ENCODE assay signal across 16 mouse cellular contexts in genomic region chr6:114427641-114428040, GRCm38 (mm10). TPM values are rescaled to one million over a fixed set of nuclear protein-coding genes. Genes with fewer than 3 reads are reported as not detected.
DNase-seq lines count a peak whose midpoint lies in the region; ATAC-seq and TF ChIP-seq lines count a peak whose summit lies in the region.
"Had no signal": no experiment of that assay in that cellular context is flagged by ENCODE, and none has a peak within 500 bp of the region (broad histone marks: within the 10 kb centered on the region; RNA-seq: fewer than 3 reads in every experiment).

No protein-coding gene starts in this region.

- no peak overlapping the region for H3K4me2 ChIP-seq in hindbrain, embryonic 14.5 days (replicated peaks)
- H3K4me2 ChIP-seq in neural tube, embryonic 15.5 days = no peak overlapping the region
- H3K4me2 ChIP-seq: embryonic facial prominence, embryonic 12.5 days; stomach, embryonic 15.5 days had no signal

- peak; percentile 33 to 39 for DNase-seq in layer of hippocampus, postnatal 10 days (ENCODE audit: low spot score in 2 of 2)
- DNase-seq in layer of hippocampus, postnatal 25 days (ENCODE audit: extremely low spot score in 1 of 2, low spot score in 1 of 2) = no peak
- peak; percentile 74 for DNase-seq in brain, embryonic 14.5 days (ENCODE audit: low read depth)
- DNase-seq in hindbrain, embryonic 14.5 days (ENCODE audit: low spot score) = peak; percentile 69
- no peak for DNase-seq in heart, adult 9 months (ENCODE audit: low spot score in 2 of 2)
- no peak for DNase-seq in embryo, embryonic 11 days
- DNase-seq: heart, adult 11 months; kidney, adult 9 months; lung, adult 18-20 months; lung, postnatal 4 days; right cerebral cortex, postnatal 14 days; thymus, adult 2 months had no signal

- H3K4me3 ChIP-seq in hindbrain, embryonic 14.5 days (replicated peaks; ENCODE audit: low read length) = no peak overlapping the region
- H3K4me3 ChIP-seq in neural tube, embryonic 15.5 days (replicated peaks) = no peak overlapping the region
- H3K4me3 ChIP-seq: embryonic facial prominence, embryonic 12.5 days; stomach, embryonic 15.5 days had no signal

- H3K27ac ChIP-seq in hindbrain, embryonic 14.5 days = 0 out of 2 replicates have a peak overlapping the region, but pooled peaks have one; percentile 33
- H3K27ac ChIP-seq in neural tube, embryonic 15.5 days (replicated peaks) = no peak overlapping the region
- H3K27ac ChIP-seq: embryonic facial prominence, embryonic 12.5 days; stomach, embryonic 15.5 days had no signal

- peak; percentile 74; the same call in 1 of the 2 replicates for ATAC-seq in hindbrain, embryonic 14.5 days (ENCODE audit: low FRiP score)
- ATAC-seq in neural tube, embryonic 15.5 days (ENCODE audit: low FRiP score) = peak; percentile 71; the same call in 1 of the 2 replicates

- no peak overlapping the region for H3K9ac ChIP-seq in hindbrain, embryonic 14.5 days
- H3K9ac ChIP-seq in neural tube, embryonic 15.5 days (replicated peaks) = no peak overlapping the region
- H3K9ac ChIP-seq: embryonic facial prominence, embryonic 12.5 days; stomach, embryonic 15.5 days had no signal

- no peak for TF ChIP-seq CTCF in brain, embryonic 14.5 days (IDR thresholded peaks at IDR 0.05; ENCODE audit: borderline replicate concordance, extremely low read depth, insufficient read depth, insufficient read length)

- TF ChIP-seq POLR2A in brain, embryonic 14.5 days (IDR thresholded peaks at IDR 0.05; ENCODE audit: borderline replicate concordance, extremely low read depth, insufficient read depth, insufficient read length, poor library complexity, severe bottlenecking) = no peak

- H3K27me3 ChIP-seq in hindbrain, embryonic 14.5 days (ENCODE audit: control insufficient read depth, insufficient read depth, low read length) = no peaks in the 10 kb centered on the region
- H3K27me3 ChIP-seq in neural tube, embryonic 15.5 days (replicated peaks) = no peaks in the 10 kb centered on the region
- H3K27me3 ChIP-seq: embryonic facial prominence, embryonic 12.5 days; stomach, embryonic 15.5 days had no signal

- WGBS in hindbrain, embryonic 14.5 days = 46% methylated on average over 13 of the region's 13 CpGs
- WGBS in neural tube, embryonic 15.5 days = 44% methylated on average over 13 of the region's 13 CpGs

- no peaks in the 10 kb centered on the region for H3K9me3 ChIP-seq in hindbrain, embryonic 14.5 days (ENCODE audit: control insufficient read depth, low read length)
- H3K9me3 ChIP-seq in neural tube, embryonic 15.5 days (replicated peaks) = no peaks in the 10 kb centered on the region
- H3K9me3 ChIP-seq: embryonic facial prominence, embryonic 12.5 days; stomach, embryonic 15.5 days had no signal

- no peaks in the 10 kb centered on the region for H3K36me3 ChIP-seq in hindbrain, embryonic 14.5 days (replicated peaks; ENCODE audit: control insufficient read depth, insufficient read depth)
- no peaks in the 10 kb centered on the region for H3K36me3 ChIP-seq in neural tube, embryonic 15.5 days
- H3K36me3 ChIP-seq: embryonic facial prominence, embryonic 12.5 days; stomach, embryonic 15.5 days had no signal

- 0 out of 2 replicates have a peak, but pooled peaks cover 4% of the 10 kb centered on the region for H3K4me1 ChIP-seq in hindbrain, embryonic 14.5 days (replicated peaks; ENCODE audit: control insufficient read depth, insufficient read depth, low read length)
- H3K4me1 ChIP-seq in neural tube, embryonic 15.5 days = peaks cover 7% of the 10 kb centered on the region

RNA-seq across cellular contexts. Expression of gene Hrh1, which starts 29.9 kb away (rescaled TPM):
- 1 to 10 TPM; 3.7 to 5.9 TPM for total RNA-seq in layer of hippocampus, postnatal 10 days (2021)
- total RNA-seq in layer of hippocampus, postnatal 25 days (2021) = 1 to 10 TPM; 4.5 to 5.1 TPM
- polyA plus RNA-seq in brain, embryonic 14.5 days (2012; rRNA removed) = 0.42 and 0.50 TPM in 2 replicates
- polyA plus RNA-seq in hindbrain, embryonic 14.5 days (2014; fragmentation: Nextera tagmentation; extraction: Ambion mirVana) = 0.47 and 0.85 TPM in 2 replicates
- polyA plus RNA-seq in neural tube, embryonic 15.5 days (2015; fragmentation: Nextera tagmentation; extraction: Ambion mirVana) = 0.59 and 0.95 TPM in 2 replicates
- total RNA-seq: liver, adult 2 months had no signal

Comparison
In these comparisons a context has a peak if more than half of its experiments do, and no peak if none do; other contexts are left out.
1. DNase-seq: peak in layer of hippocampus, postnatal 10 days (2 of 2), brain, embryonic 14.5 days (single experiment) and hindbrain, embryonic 14.5 days (single experiment); none in layer of hippocampus, postnatal 25 days (0 of 2), heart, adult 9 months (0 of 2) and embryo, embryonic 11 days (single experiment).